Mouse (Mus musculus) left cerebral cortex, adult 11 months (tissue): ENCODE measurements at regions not wholly inside any gene's neighbourhood (a gene's known extent, or its start where the extent isn't known, plus 50 kb on each side); places are given as distances from the start of the nearest gene placed in this dataset.

Source experiments
- DNase-seq: peaks from one replicate; pipeline ENCODE4 v3.0.0; 2022; ENCODE audit warnings: low spot score

DNA sequence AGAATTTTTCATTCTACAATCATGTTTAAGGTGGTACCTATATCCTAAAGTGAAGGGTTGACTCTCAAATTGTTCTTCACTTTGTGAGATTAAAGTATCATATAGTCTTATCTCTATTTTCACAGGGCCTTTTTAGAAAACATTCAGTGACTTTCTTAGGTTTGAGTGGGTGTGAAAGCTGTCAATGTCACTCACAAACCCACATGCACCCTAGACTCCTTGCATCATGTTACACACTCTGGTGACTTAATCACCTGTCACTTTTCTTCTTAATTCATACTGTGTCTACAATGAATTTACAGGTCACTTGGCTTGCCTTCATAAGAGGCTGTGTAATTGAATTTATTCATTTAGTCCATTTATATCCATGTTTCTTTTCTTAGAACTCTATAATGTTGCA is 1026.8 kb upstream of the Alcam start:
- no peak for DNase-seq

DNA sequence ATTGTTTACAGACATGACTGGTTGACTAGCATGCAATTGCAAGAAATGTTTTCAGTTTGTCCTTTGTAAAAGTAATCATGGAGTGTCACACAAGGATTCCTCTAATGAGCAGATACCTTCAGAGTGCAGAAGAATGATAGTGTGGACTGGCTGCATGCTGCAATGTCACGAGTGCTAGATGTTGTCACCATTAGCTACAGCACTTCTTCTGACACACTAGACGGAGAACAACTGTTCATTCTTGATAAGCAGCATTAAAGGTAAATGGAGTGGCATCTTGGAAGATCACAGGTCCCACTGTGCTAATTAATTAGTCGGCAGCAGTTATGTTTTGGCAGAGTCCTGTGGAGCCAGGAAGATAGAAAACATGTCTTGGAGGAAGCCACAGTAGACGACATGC is 985.6 kb upstream of the Alcam start:
- DNase-seq = no peak

DNA sequence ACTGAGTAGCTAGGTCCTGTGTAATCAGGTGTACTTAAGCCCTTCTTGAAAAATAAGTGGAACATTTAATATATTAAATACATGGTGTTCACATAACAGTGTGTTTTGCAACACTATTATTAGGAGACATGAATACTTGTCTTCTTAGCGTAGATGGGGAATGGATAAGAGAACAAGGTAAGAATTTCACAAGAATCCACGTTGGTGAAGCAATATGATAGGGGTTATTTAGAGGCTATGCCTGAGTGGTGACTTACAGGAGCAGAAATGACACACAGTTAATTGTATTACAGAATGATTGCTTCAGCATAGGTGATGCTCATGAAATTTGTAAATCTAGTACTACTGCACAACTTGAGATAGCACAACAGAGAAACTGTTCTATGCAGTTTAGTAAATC is 964.5 kb upstream of the Alcam start:
- no peak for DNase-seq

DNA sequence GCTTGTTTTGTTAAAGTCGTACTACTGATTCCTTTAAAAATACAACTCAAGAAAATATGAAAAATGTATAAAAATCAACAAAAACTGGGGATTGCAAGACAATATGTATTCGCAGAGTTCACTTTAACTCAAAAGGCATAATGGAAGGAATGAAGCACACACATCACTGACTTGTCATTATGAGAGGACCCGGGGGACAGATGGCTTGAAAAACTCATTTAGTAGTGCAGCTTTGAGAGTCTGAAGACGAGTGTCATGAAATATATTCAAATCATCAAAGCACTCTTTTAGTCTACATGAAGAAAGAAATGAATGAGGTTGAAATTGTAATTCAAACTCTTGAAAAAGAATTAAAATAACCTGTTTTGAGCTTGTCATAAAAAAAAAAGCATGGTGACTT is 931.3 kb upstream of the Alcam start:
- DNase-seq = no peak

DNA sequence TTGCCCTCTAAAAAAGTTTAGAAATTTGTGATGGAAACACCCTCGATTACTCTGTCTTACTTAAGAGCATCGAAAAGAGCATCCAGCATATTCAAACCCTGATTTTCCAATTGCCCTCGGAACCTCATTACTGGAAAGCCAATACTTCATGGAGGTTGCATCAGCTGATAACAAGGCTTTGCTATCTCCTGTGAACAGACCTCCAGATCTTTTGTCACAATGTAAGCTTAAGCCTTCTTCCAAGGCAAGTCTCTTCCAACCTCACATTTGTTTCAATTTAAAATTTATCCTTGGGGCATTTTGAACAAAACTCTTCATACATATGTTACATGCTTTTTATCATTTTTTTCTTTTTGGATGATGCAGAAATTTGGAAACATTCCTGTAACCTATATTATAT is 888.3 kb upstream of the Alcam start:
- DNase-seq = no peak

DNA sequence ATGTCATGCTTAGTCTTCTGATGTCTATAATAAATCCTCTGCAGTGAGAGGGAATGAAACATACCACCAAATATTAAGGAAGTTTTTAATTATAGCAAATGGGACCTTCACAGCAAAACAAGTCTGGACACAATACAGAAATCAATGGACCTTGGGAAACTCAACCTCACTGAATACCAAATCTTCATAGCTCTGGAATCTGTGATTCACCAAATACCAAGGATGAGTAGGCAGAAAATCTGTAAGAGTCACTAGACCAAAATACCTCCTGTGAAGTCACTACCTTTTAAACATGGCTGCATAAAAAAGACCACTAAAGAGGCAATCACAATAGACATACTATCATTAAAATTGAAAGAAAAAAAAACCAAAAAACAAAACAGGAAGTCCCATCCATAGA is 872.5 kb upstream of the Alcam start:
- no peak for DNase-seq

DNA sequence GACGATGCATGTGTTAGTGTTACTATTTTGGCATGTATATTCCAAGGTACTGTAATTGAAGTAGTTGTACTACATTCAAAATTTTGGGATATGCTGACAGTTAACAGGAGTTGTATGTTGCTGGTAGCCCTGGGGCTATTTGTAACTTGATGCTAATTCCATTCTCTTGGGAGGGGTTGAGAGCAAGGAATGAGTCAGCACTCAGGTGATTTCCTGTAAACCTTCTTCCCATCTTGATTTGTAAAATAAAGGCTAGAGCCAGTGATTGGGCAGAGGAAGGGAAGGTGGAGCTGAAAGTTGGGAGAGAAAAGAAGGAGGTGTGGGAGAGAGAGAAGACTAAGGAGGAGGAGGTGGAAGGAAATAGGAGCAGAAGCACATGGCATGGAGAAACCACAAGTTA is 838.2 kb upstream of the Alcam start:
- DNase-seq = no peak

DNA sequence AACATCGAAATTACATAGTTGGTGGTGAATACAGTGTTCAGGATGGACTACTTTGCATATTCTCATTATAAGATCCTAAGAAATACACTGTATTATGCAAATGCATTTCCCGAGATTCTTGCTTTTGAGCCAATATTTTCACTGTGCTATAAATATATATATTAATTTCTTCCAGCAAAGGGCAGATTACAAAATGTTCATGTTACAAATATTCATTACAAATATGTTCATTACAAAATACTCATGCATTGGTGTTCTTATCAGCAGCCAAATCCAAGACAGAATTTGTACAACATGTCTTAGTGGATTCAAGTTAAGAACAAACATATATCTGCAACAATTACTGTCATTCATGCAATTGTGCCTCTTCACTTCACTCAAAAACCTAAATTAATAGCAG is 828.1 kb upstream of the Alcam start:
- no peak for DNase-seq

DNA sequence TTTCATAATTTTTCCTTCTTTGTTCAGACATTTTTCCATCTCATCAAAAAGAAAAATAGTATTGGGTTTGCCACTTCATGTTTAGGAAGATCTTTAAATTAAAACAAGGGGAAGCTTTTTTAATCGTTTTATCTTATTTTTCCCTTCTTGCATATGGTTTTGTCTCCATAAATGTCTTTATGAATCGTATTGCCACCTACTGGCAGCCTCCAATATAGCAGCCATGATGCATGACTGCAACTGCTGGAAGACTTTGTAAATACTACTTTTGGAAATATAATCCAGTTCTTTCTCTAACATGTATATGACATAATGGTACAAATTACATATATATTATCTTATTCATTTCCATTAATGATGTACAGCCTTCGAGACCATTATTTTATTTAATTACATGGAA is 812.2 kb upstream of the Alcam start:
- DNase-seq = peak; percentile 60

DNA sequence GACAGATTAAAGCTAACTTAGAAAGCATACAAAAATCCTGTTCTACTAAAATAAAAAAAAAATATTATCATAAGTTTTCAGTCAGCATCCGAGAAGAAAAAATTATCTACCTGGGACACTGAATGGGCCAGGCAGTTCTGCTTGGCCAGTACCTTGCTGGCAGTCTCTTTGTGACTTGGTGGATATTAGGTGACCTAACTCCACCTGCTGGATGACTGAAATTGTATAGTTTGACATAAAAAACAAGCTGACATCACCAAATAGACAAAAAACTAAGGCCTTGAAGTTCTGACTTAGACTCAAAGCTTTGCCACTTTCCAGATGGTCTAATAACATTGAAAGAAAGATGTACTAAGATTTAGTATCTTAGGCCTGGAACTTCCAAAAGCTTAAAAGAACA is 791.5 kb upstream of the Alcam start:
- no peak for DNase-seq

DNA sequence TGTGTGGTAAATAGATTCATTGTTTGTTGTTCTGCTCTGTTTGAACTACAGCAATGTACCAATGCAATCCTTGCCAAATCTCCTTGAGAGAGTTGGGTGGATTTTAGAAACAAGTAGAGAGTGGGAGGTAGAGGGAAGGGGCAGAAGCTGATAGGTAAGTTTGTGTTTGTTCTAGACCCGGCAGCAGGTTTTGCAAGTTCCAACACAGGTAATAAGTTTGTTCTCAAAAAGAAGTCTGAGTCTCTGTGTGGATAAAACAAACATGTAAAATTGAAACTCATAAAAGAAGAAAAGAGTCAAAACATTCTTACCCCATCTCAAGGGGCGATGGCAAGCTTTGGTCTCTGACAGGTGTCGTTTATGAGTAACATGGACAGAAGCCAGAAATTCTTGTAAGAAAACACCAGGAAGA is 788.3 kb upstream of the Alcam start:
- DNase-seq = no peak

DNA sequence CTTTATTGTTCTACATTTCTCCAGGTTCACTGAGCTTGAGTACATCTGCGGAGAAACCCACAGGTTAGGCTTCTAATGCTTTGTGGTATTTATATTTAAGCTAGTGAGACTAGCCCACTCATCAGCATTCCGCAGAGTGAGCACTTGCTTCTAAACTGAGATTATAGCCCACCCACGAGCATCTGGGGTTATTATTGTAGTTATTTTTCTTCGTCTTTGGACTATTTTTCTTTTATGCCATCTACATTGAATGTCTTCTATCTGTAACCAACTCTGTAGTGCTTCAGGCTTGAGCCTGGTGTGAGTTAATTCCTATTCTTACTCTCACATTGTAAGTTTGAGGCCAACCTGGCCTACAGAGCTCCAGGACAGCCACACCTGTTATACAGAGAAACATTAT is 765.0 kb upstream of the Alcam start:
- peak; percentile 7 for DNase-seq

DNA sequence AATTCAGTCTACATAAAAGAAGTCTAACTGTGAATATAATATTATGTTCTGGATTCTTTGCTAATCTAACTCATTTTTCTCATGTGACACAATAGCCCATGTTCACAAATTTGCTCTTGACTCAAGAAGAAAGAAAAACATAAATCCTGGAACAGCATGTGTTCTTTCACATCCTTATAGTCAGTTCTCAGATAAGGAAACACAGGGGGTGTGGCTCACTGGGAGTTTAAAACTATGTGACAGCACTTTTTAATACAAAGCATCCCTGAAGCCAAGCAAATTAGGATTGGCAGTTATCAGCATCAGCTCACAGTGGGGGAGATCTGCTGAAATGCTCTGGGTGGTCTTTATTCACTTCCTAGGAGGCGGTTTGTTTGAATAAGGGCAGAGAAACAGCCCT is 747.6 kb upstream of the Alcam start:
- no peak for DNase-seq

DNA sequence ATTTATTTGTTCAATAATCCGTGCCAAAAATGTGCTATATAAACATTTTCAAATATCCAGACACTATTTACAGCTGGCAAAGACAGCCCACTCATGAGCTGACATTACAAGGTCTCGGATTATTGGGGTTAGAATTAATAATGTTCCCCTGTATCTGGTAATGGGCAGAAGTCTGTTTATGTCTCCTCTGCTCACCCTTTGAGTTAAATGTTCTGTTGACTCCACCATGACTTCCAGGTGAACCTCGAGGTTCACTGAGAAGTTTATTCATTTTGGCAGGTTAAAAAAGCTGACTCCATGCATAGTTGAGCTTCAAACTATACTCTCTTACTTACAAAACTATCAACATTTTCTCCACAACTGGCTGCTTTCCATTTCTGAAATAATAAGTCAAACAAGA is 732.6 kb upstream of the Alcam start:
- no peak for DNase-seq

DNA sequence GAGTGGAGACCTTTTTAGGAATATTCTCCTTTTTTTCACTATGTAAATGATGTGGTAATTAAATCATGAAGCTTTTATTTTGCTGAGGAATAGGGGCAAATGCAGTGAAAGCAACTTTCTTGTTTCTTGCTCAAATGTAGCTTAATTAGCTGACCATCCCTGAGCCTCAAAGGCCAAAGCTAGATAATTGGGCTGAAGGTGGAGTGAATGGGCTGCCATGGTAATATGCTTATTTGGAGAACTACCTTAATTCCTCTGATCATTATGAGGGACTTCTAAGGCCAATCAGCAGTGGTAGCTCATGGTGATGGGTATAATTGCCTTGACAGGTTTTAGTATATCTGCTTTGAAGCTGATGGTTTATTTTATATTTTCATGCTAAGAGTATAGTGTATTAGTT is 702.5 kb upstream of the Alcam start:
- no peak for DNase-seq

DNA sequence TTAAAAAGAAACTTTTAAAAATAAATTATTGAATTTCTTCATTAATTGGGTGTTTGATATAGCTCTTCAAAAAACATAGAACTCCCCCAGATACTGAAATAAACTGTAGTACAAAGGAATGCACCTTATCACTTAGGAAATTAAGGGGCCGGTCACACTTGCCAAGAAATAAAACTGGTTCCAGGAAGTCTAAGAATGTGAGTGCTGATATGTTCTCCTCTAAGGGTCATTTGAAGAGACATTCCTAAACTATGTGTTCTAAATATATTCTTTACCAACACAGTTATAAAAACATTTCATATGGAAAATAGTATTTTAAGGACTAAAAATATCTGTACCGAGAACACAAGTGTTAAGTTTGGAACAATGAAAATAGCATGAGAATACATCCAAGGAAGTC is 676.8 kb upstream of the Alcam start:
- DNase-seq = no peak

DNA sequence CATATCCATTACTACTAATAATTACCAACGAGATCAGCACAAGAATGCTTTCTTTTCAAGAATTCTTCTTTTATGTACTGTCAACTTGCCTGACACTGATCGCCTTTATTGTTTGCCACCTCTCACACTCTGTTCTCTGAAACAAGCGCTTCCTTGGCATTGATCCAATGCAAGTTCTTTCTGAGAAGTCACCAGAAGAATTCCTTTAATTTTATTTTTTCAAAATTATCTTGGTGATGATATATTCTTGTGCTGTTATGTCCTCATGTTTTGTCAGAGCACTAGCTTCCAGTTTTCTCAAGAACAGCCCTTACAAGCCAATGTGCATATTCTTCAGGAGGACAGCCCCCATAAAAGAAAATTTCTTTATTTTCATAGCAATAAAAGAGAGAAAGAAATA is 654.9 kb upstream of the Alcam start:
- DNase-seq = no peak

DNA sequence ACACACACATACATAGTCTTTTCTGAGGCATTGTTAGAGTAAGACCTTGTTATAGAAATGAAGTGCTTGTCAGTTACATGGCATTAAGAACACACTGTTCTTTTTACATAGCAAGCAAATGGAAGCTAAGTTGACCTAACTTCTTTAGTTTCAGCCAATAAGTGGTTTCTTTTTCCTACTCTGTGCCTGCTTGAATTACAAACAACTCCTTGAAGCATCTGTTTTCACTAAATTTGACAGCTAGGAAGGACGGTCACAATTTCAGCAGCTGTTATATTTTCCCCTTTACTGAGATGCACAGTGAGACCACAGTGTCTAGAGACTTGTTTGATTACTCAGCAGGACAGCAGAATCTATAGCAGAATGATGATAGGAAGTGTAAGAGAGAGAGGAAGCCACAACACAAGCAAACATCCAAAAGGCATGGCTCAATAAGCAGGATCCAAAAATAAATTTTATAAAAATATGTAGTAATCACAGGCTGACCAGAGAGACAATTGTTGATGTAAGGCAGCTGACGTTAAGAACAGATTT is 641.6 kb upstream of the Alcam start:
- no peak for DNase-seq

DNA sequence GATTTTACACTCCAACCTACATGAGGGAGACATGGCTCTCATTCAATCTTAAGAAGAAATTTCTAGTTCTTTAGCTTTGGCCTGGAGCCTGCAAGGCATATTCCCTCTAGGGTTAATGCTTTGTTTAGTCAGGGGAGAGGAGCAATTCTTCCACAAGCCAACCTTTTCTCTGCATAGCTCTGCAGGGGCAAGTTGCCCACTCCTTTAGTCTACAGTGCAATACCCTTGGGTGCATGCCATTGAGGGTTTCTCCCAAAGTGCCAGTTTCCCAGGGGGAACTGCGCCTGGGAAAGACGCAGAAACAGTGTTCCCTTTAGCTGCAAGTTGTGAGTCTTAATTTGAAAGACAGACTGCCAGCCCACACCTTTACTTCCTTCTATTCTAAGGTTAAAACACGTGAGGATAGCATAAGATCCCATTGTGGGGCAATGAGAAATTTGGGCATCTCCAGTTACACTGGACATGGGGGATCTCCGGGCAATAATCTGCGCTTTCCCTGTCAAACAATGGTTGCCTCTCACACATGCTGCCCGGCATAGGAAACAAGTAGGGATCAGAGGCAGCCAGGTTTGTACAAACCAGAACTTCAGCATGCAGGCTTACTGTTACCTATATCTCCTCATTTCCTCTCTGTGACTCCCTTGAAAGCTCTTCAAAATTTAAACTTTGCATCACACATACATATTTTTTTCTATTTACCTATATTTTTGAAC is 620.1 kb upstream of the Alcam start:
- peak; percentile 0 for DNase-seq

DNA sequence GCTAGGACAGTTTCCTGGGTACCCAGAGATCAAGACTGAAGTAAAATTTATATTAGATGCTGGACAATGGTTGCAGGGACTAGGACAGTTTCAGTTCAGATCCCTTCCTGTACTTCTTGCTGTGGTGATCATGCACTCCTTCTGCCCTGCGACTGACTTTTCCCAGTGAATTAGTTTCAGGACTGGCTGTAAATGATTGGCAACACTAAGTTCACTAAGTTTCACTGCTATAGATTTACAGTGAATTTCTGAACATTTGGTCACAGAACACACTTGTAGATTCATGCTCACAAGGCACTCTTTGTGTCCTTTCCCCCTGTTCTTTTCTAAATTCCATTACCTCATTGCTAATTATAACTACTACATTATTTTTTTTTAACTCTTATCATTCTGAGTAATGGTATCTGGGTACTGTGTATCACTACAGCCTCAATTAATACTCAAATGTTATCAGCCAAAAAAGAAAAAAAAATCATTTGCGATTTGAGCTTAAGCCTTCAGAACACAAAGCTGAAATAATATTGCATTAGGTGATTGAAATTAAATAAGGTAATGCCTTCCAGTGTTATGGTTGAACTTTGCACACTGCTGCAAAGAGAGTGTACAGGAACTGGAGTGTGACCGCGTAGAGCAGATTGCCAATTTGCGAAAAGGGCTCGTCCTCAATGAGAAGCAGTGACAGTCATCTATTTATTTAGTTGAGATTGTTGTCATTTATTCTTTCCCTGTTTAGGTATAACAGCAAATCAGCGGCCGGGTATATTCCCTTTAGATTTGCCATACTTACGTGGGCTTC is 618.2 kb upstream of the Alcam start:
- no peak for DNase-seq

DNA sequence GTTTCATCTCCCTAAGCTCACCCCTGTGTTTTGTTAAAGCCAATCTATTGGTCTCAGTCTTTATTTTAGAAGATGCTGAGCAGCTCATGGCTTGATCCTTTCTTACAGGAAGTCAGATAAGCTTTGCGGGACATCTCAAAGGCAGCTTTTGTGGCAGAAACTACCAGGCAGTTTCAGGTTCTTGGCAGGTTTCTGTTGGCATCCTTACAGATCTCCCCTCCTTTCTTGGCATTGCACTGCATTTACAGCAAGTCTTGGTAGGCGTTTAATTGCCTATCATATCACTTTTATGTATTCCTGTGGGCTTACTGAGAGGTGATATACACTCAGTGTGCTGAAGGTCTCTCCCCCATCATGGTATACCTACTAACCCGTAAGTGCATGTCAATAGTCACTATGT is 610.3 kb upstream of the Alcam start:
- no peak for DNase-seq

DNA sequence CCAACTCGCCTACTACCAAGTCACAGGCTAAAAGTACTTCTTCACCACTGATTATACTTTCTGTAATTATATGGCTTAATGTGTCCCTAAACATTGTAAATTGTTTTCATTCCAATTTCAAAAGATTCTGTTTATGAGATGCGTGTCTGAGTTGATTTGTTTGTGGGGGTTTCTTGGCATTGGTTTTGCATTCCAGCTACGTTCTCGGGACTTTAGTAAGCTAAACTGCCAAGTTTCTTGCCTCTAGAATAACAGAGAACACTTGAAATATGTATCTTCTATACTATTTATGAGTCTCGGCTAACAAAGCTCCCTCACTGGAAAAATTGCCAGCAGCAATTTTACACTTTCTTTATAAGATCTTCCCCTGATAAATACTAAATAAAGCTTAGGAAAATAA is 609.2 kb upstream of the Alcam start:
- no peak for DNase-seq

DNA sequence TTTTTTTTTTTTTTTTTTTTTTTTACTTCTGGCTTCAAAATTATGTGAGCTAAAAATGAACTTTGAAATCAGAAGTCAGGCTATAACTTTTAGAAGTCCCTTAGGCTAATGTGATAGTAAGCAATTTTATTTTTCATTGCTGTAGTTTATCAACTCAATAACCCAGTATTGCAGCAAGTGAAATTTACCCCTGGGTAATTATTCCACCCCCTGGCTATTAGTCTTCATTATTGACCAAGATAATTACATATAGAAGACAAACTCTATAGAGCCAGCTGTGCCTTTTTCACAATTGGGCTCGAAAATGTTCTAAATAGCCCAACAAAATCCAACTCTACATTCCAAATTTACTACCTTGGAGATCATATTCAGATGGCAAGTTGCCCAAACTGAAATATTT is 572.2 kb upstream of the Alcam start:
- no peak for DNase-seq

DNA sequence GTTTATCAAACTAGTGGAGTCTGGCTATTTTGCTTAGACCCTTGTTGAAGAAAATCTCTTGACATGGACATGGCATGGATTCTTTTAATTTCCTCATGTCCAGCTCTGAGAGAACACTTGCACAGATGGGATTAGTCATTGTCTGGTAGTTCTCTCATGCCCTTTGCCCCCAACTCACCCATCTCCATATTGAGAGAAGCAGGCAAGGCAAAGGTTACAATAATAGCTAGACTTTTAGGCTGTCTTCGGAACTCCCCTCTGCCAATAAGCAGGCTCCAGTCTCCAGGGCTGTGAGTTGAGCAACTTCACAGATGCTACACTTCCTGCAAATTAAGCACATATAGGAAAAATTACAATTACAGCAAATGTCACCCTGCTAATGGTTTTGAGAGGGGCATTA is 558.0 kb upstream of the Alcam start:
- DNase-seq = no peak
